Mouse (Mus musculus) forebrain, embryonic 14.5 days (tissue): ENCODE measurements around the gene Col4a4. TPM values are rescaled to one million over a fixed set of nuclear protein-coding genes. Genes with fewer than 3 reads are reported as not detected.
A peak's percentile ranks its signal among the peaks of the same experiment; 100 is the strongest.

Source experiments
- ATAC-seq: fragments of 200-750 bp; cut with Nextera tagmentation; 2 replicates; pipeline ENCODE4 v1.8.0; 2017; ENCODE audit warnings: mild to moderate bottlenecking, moderate library complexity
- DNase-seq: peaks from one replicate; pipeline ENCODE4 v3.0.0-alpha.2; 2015; ENCODE audit warnings: low spot score
- H3K27ac ChIP-seq: fragments of 300-500 bp; sonication (generic); 2 replicates; pipeline ENCODE4 v1.5.1; 2014; ENCODE audit warnings: low read depth, mild to moderate bottlenecking, control low read depth, low read length, moderate library complexity
- H3K27me3 ChIP-seq: fragments of 300-500 bp; sonication (generic); replicated peaks from 2 replicates; pipeline ENCODE4 v1.6.1; 2014; ENCODE audit warnings: low read length, control low read depth, mixed read lengths; ENCODE audit not compliant: control insufficient read depth, insufficient read depth
- H3K36me3 ChIP-seq: fragments of 300-500 bp; sonication (generic); 2 replicates; pipeline ENCODE4 v1.6.1; 2014; ENCODE audit warnings: low read length, control low read depth; ENCODE audit not compliant: control insufficient read depth, insufficient read depth
- H3K4me1 ChIP-seq: fragments of 300-500 bp; sonication (generic); 2 replicates; pipeline ENCODE4 v1.6.1; 2014; ENCODE audit warnings: antibody characterized with exemption, low read length, control low read depth; ENCODE audit not compliant: control insufficient read depth, insufficient read depth
- H3K4me2 ChIP-seq: fragments of 300-500 bp; sonication (generic); 2 replicates; pipeline ENCODE4 v1.6.1; 2014; ENCODE audit warnings: mild to moderate bottlenecking, control low read depth, low read length
- H3K4me3 ChIP-seq: fragments of 300-500 bp; sonication (generic); 2 replicates; pipeline ENCODE4 v1.5.1; 2014; ENCODE audit warnings: low read depth, low read length, control low read depth
- H3K9ac ChIP-seq: fragments of 300-500 bp; sonication (generic); 2 replicates; pipeline ENCODE4 v1.6.1; 2014; ENCODE audit warnings: mild to moderate bottlenecking, low read length, control low read depth, moderate library complexity
- H3K9me3 ChIP-seq: fragments of 300-500 bp; sonication (generic); replicated peaks from 2 replicates; pipeline ENCODE4 v1.6.1; 2016; ENCODE audit warnings: low read length, control low read depth, mixed read lengths; ENCODE audit not compliant: control insufficient read depth
- WGBS: fragments of 180-500 bp; shearing (Covaris S2); extraction: QIAGEN DNeasy Blood & Tissue Kit; methylation state at CpG from one replicate; pipeline ENCODE4 v1.1.7; 2014; 5-methylcytosine and 5-hydroxymethylcytosine counted together
- polyA plus RNA-seq: library from polyadenylated mRNA; unstranded; fragments of >200 nt; fragmentation: Nextera tagmentation; extraction: Ambion mirVana; gene quantifications from 2 replicates; pipeline ENCODE4 v1.2.1, GENCODE M21; 2014

The Col4a4 gene
- polyA plus RNA-seq, 1 experiment from 2014 or later, result 0.24 TPM

GRCm38 (mm10) chr1:82536515-82537174, 50.0 kb downstream of the Col4a4 start:
- DNase-seq (peak; percentile 44), ATAC-seq (peak; percentile 80)
- 41% methylated on average over 6 of the region's 6 CpGs for WGBS
- Histone ChIP-seq H3K27me3 (no peaks in the 10 kb centered on the region), H3K9ac (no peak overlapping the region), H3K9me3 (no peaks in the 10 kb centered on the region), H3K36me3 (no peaks in the 10 kb centered on the region), H3K4me2 (no peak overlapping the region), H3K4me1 (peaks cover 6% of the 10 kb centered on the region; the same call in 1 of the 2 replicates), H3K4me3 (no peak overlapping the region), H3K27ac (no peak overlapping the region)

- 54% methylated on average over 4 of the region's 4 CpGs for WGBS
- H3K27ac ChIP-seq, result no peak overlapping the region
- H3K9me3 ChIP-seq, result no peaks in the 10 kb centered on the region
- H3K9ac ChIP-seq, result no peak overlapping the region
- H3K4me2 ChIP-seq, result no peak overlapping the region
- no peaks in the 10 kb centered on the region for H3K27me3 ChIP-seq
- H3K4me1 ChIP-seq, result no peaks in the 10 kb centered on the region
- no peak for DNase-seq
- H3K4me3 ChIP-seq, result no peak overlapping the region
- 0 out of 2 replicates have a peak, but pooled peaks have one; percentile 20 for ATAC-seq
- H3K36me3 ChIP-seq, result no peaks in the 10 kb centered on the region
Observed at GRCm38 (mm10) chr1:82527931-82528330, 58.7 kb downstream of the Col4a4 start.

DNA sequence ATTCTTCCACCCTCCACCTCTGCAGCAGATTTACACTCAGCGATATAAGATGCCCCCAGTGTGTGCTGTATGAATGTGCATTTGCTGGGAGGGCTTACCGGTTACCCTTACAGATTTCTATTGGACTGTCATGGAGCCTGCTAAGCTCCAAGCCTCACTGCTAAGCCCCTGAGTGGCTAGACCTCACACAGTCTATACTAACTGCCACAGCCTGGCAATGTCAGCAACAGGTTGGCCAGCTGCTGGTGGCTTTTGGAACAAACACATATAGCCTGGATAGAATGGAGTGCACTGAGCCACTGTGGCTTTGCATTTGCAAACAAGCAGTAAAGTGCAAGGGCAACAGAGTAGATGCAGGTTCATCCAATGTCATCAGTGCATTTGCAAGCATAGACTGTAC, 94.7 kb downstream of the Col4a4 start:
- ATAC-seq (no peak), DNase-seq (no peak)
- H3K27me3 ChIP-seq, result no peaks in the 10 kb centered on the region
- no peaks in the 10 kb centered on the region for H3K4me1 ChIP-seq
- no peak overlapping the region for H3K4me2 ChIP-seq
- no peaks in the 10 kb centered on the region for H3K36me3 ChIP-seq
- H3K4me3 ChIP-seq, result no peak overlapping the region
- no peak overlapping the region for H3K9ac ChIP-seq
- WGBS, result 87% methylated on average over 2 of the region's 2 CpGs
- no peaks in the 10 kb centered on the region for H3K9me3 ChIP-seq
- H3K27ac ChIP-seq, result no peak overlapping the region

- Histone ChIP-seq H3K4me3 (no peak overlapping the region), H3K4me2 (no peak overlapping the region), H3K27ac (no peak overlapping the region), H3K36me3 (no peaks in the 10 kb centered on the region), H3K9me3 (no peaks in the 10 kb centered on the region), H3K9ac (no peak overlapping the region), H3K27me3 (no peaks in the 10 kb centered on the region), H3K4me1 (no peaks in the 10 kb centered on the region)
- DNase-seq (no peak), ATAC-seq (no peak)
- WGBS, result 85% methylated on average over 4 of the region's 4 CpGs
Observed at GRCm38 (mm10) chr1:82486371-82486770, 100.3 kb downstream of the Col4a4 start.

DNA sequence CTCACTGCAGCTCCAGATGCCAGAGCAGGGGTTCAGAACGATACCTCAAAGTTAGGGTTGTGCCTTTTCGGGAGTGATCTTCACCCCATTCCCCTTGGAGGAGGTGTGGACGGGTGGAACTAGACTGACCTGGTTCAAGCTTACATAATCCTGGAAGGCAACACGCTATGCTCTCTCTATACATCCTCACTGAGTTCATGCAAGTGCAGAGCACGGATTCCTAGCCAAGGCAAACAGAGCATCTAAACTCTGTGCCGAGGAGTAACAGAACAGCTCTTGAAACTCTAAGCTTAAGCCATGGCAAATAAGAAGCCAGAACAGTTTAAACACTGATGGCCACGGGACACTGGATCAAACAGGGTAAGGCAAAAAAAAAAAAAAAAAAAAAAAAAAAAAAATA, 104.3 kb downstream of the Col4a4 start:
- 89% methylated on average over 7 of the region's 7 CpGs for WGBS
- no peak for DNase-seq
- no peak for ATAC-seq

DNA sequence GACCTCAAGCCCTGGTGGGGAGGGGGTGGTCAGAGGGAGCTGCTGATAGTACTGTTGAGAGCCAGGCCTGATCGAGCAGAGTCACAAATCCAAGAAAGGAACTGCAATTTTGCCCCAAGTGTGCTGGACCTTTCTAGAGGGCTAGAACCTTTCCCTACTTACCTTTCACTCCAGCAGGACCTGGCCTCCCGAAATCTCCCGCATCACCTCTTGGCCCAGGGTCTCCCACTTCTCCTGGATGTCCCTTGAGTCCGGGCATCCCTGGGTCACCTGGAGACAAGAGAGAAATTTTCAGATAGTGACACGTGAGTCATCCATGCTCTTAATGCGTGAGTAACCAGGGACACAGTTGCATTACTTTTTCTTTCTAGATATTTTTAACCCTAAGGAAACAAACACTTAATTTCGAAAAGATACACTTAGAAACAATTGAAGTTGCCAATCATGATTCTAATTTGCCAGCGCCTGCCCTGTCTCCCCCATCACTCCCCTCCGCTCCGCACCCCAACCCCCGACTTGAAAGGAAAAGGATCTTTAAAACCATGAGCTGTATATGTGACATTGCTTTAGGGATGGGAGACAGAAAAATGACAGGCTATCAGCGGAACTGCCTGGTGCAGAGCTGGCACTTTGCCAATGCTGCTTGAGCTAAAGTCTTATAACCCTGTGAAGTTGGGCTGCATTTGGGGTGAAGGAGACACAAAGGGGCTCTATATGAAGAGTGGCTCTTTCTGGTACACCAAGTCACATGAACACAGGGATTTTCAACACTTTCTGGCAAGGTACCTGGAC, 106.8 kb downstream of the Col4a4 start:
- peak; percentile 33; the same call in 1 of the 2 replicates for ATAC-seq
- peak; percentile 66 for DNase-seq
- Histone ChIP-seq H3K27me3 (no peaks in the 10 kb centered on the region), H3K4me3 (no peak overlapping the region), H3K4me2 (no peak overlapping the region), H3K9me3 (no peaks in the 10 kb centered on the region), H3K4me1 (peaks cover 9% of the 10 kb centered on the region; the same call in 1 of the 2 replicates), H3K36me3 (no peaks in the 10 kb centered on the region), H3K27ac (peak overlapping the region; percentile 44; the same call in 1 of the 2 replicates), H3K9ac (no peak overlapping the region)
- 81% methylated on average over 12 of the region's 12 CpGs for WGBS

More for the DNA sequence above, 104.3 kb downstream of the Col4a4 start:
- Histone ChIP-seq H3K27ac (no peak overlapping the region), H3K27me3 (no peaks in the 10 kb centered on the region), H3K4me2 (no peak overlapping the region), H3K9me3 (no peaks in the 10 kb centered on the region), H3K36me3 (no peaks in the 10 kb centered on the region), H3K9ac (no peak overlapping the region), H3K4me3 (no peak overlapping the region), H3K4me1 (0 out of 2 replicates have a peak, but pooled peaks cover 3% of the 10 kb centered on the region)

DNA sequence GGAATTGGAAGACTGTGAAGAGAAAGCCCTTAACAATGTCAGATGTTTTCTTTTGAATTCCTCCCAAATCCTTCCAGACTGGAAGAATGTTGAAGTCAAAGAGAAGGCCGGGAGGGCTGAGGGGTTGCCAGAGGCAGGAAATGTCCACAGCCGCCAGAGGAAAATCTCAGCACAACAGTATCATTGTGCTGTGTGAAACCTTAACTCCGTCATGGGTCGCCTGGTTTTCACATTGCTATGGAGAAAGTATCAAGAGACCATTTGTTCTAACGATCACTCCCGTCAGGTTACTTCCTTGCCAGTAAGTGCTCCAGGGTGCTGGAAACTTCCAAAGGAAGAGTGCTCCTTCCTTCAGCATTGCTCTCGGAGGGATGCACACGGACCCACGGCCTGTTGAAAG, 109.9 kb downstream of the Col4a4 start:
- peak; percentile 45 for ATAC-seq
- Histone ChIP-seq H3K27ac (no peak overlapping the region), H3K4me1 (peaks cover 12% of the 10 kb centered on the region; the same call in 1 of the 2 replicates), H3K4me3 (no peak overlapping the region), H3K9me3 (no peaks in the 10 kb centered on the region), H3K36me3 (no peaks in the 10 kb centered on the region), H3K27me3 (no peaks in the 10 kb centered on the region), H3K4me2 (no peak overlapping the region), H3K9ac (no peak overlapping the region)
- 3% methylated on average over 9 of the region's 9 CpGs for WGBS
- peak; percentile 55 for DNase-seq

DNA sequence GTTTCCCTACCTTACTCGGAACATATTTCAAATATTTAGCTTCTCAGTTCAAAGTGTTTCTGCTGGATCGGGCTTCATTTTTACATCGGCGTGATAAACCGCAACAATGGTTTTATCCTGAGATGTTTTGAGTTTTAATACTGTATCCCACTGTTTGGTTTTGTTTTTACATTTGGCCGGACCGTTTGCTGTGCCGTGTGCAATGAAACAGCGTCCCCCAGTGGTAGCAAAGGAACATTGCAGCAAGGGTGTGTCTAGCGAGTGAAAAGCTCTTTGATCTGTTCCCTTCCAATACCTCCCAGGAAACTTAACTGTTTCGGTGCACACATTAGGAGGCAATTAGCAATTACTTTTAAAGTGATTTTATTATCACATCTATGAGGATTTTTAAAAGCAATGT, 110.4 kb downstream of the Col4a4 start:
- Histone ChIP-seq H3K9me3 (no peaks in the 10 kb centered on the region), H3K36me3 (no peaks in the 10 kb centered on the region), H3K9ac (no peak overlapping the region), H3K4me2 (no peak overlapping the region), H3K4me3 (no peak overlapping the region), H3K4me1 (peaks cover 12% of the 10 kb centered on the region; the same call in 1 of the 2 replicates), H3K27me3 (no peaks in the 10 kb centered on the region), H3K27ac (no peak overlapping the region; the same call in 1 of the 2 replicates)
- DNase-seq, result peak; percentile 81
- ATAC-seq, result peak; percentile 62
- 31% methylated on average over 11 of the region's 11 CpGs for WGBS

DNA sequence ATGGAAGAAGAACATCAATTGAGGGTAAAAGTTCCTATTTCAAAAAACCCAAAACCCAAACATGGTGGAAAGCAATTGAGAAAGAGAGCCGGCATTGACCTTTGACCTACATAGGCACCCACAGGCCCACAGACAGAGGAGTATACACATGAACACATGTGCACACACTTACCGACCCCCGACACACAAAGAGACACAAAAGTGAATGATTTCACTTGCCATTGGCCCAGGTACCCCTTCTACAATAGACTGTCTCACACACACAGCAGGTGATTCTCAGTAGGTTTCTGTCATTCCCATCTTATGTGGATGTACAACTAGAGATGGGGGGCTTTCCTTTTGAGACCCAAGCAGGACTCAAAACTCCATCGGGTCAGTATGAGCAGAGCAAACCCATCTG, 110.8 kb downstream of the Col4a4 start:
- H3K27me3 ChIP-seq, result no peaks in the 10 kb centered on the region
- no peak for ATAC-seq
- no peak overlapping the region for H3K4me3 ChIP-seq
- no peaks in the 10 kb centered on the region for H3K9me3 ChIP-seq
- WGBS, result 76% methylated on average over 4 of the region's 4 CpGs
- DNase-seq, result no peak
- H3K4me1 ChIP-seq, result peaks cover 12% of the 10 kb centered on the region; the same call in 1 of the 2 replicates
- no peaks in the 10 kb centered on the region for H3K36me3 ChIP-seq
- H3K9ac ChIP-seq, result no peak overlapping the region
- H3K4me2 ChIP-seq, result no peak overlapping the region
- H3K27ac ChIP-seq, result peak overlapping the region; percentile 53; the same call in 1 of the 2 replicates
